Mouse (Mus musculus): Measurements from ENCODE around the gene Ppa2. TPM values are rescaled to one million over a fixed set of nuclear protein-coding genes. Genes with fewer than 3 reads are reported as not detected.

Gene Ppa2
- polyA plus RNA-seq, 1 experiment, result 28.4 TPM

DNA sequence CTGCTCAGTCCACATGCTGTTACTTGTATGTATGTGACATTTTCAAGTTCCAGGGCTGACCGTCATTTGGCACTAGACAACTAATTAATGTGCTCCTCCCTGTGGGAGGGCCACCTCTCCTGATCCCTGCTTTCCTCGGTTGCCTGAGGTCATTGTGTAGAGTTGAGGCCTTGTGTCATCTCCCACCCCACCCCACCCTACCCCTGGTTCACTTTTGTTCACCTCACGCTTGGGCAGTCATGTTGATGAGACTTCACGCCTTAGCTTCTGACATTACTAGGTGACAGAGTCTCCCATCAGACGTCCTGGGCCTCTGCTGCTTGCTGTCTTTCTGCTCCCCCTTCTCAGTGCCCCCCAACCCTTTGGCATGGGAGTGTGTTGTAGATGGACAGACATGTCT is 15.2 kb downstream of the Ppa2 start:
- no peaks in the 10 kb centered on the region for H3K4me1 ChIP-seq (ENCODE audit: control insufficient read depth, insufficient read depth, low read length)
- no peak overlapping the region for H3K27ac ChIP-seq (ENCODE audit: insufficient read depth, low read depth, low read length)
- no peak overlapping the region for H3K4me3 ChIP-seq (ENCODE audit: insufficient read depth, low read length)
- no peak for TF ChIP-seq POLR2A (IDR thresholded peaks at IDR 0.05; ENCODE audit: borderline replicate concordance, low read depth, low read length)
- TF ChIP-seq CTCF (IDR thresholded peaks at IDR 0.05; ENCODE audit: low read depth, low read length), result no peak

DNA sequence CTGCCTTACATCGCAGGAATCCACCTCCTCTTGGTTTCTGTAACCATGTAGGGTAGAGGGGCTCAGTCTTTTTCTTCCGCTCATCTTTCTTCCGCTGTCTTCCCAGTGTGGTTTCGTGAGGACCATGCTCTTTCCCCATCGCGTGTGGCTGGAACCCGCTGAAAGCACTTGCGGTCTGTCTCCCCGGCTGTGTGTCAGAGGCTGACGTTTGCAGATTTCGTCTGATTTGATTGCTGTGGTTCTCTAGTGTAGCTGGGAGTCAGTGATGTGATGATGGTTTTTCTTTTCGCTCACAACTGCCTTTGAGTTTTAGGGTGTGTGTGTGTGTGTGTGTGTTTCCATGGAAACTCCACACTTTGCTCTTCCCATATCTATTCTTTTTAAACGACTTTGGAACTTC is 18.6 kb downstream of the Ppa2 start:
- H3K4me1 ChIP-seq (ENCODE audit: control insufficient read depth, insufficient read depth, low read length), result 0 out of 2 replicates have a peak, but pooled peaks cover 2% of the 10 kb centered on the region
- no peak overlapping the region for H3K4me3 ChIP-seq (ENCODE audit: insufficient read depth, low read length)
- H3K27ac ChIP-seq (ENCODE audit: insufficient read depth, low read depth, low read length), result no peak overlapping the region
- TF ChIP-seq CTCF (IDR thresholded peaks at IDR 0.05; ENCODE audit: low read depth, low read length) (no peak), POLR2A (IDR thresholded peaks at IDR 0.05; ENCODE audit: borderline replicate concordance, low read depth, low read length) (no peak)

DNA sequence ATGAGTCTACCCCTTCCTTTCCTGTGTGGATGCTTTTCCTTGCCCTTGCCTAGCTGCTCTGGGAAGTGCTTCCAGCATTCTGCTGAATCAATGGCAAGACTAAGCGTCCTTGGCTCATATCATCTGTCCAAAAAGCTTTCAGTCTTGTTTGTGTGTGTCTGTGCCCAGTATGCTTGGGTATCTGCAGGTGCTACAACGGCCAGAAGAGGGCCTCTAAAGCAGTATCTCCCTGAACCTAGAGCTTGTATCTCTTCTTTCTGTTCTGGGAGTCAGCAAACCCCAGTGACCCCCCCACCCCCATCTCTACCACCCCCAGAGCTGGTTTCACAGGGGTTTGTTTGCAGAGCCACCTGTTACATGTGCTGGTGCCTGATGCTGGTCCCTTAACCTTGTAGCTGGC is 19.5 kb downstream of the Ppa2 start:
- no peak overlapping the region for H3K4me3 ChIP-seq (ENCODE audit: insufficient read depth, low read length)
- H3K4me1 ChIP-seq (ENCODE audit: control insufficient read depth, insufficient read depth, low read length), result 0 out of 2 replicates have a peak, but pooled peaks cover 2% of the 10 kb centered on the region
- TF ChIP-seq POLR2A (IDR thresholded peaks at IDR 0.05; ENCODE audit: borderline replicate concordance, low read depth, low read length), result no peak
- no peak for TF ChIP-seq CTCF (IDR thresholded peaks at IDR 0.05; ENCODE audit: low read depth, low read length)
- no peak overlapping the region for H3K27ac ChIP-seq (ENCODE audit: insufficient read depth, low read depth, low read length)

DNA sequence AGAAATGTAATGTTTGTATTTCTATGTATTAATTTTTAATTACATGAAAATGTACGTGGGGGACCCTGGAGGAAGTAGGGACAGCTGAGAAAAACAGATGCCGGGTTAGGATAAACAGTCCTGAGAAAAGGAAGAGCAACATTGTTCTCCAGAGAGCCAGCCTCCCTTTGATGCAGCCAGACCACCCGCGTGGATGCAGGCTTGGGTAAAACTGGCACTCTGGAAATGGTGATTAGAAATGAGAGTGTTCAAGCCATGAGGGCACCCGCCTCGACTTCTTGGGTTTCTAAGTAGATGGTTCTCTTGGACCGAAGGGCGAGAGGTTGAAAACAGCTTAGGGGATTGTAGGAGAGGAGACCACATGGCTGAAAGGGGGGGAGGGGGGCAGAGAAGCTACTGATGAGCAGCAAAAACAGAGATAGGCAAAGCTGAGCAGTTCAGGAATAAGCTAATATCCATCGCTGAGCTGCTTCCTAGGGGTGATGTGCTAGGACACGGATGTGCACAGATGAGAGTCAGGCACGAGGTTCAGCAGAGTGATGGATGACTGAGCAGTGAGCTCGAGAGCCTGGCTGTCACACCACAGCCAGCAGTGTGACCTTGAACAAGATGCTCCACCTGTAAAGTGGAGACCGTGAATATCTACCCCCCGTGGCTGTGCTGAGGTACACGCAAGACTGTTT is 21.4 kb downstream of the Ppa2 start:
- Histone ChIP-seq H3K4me3 (ENCODE audit: insufficient read depth, low read length) (no peak overlapping the region), H3K27ac (ENCODE audit: insufficient read depth, low read depth, low read length) (no peak overlapping the region), H3K4me1 (ENCODE audit: control insufficient read depth, insufficient read depth, low read length) (peaks cover 7% of the 10 kb centered on the region)
- TF ChIP-seq POLR2A (IDR thresholded peaks at IDR 0.05; ENCODE audit: borderline replicate concordance, low read depth, low read length), result no peak
- no peak for TF ChIP-seq CTCF (IDR thresholded peaks at IDR 0.05; ENCODE audit: low read depth, low read length)

DNA sequence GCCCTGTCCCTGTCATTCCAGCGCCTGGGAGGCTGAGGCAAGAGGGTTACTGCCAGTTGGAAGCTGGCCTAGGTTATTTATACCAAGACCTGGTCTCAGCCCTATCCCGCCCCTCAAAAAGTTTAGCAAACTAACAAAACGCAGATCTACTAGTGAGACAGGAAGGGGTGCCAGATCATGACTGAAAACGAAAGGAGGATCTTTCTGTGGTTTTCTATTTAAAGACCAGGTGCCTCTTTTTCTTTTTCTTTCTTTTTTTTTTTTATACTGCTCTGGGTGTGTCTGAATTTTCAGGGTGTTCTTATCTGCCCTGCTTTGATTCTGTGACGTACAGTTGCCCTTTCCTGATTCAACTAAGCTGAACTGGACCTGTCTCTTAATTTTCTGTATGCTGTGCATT is 22.4 kb downstream of the Ppa2 start:
- no peak overlapping the region for H3K4me3 ChIP-seq (ENCODE audit: insufficient read depth, low read length)
- H3K27ac ChIP-seq (ENCODE audit: insufficient read depth, low read depth, low read length), result no peak overlapping the region
- peaks cover 7% of the 10 kb centered on the region for H3K4me1 ChIP-seq (ENCODE audit: control insufficient read depth, insufficient read depth, low read length)
- TF ChIP-seq CTCF (IDR thresholded peaks at IDR 0.05; ENCODE audit: low read depth, low read length), result no peak
- no peak for TF ChIP-seq POLR2A (IDR thresholded peaks at IDR 0.05; ENCODE audit: borderline replicate concordance, low read depth, low read length)

DNA sequence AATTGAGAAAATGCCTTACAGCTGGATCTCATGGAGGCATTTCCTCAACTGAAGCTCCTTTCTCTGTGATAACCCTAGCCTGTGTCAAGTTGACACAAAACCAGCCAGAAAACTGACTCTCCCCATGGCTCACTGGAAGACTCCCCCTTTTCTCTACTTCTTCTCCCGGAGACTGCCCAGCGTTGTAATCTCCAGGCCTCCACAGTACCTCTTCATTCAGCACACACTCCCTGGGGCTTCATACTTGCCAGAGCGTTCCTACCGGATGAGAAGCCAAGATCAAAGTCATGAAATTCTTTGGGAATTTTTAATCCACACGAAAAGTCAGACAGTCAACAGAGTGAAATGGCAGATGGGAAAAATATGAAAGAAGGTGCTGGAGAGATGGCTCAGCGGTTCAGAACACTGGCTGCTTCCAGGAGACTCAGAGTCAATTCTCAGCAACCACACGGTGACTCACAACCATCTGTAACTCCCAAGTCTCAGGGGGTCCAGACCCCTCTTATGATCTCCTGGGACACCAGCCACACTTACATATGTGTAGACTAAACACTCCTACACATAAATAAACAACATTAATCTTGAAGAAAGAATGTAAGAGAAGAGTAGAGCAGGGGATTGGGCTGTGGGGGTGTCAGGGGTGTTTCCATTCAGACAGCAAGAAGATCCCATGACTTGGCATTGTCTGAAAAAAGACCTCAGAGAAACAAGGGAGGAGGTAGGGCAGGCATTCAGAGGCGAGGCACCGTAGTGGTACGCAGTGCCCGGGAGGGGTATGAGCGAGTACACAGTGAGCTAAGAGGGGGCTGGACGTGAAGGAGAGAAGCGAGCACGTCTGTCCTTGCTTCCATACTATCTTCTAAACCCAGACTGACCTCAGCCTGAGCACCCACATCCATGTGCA is 23.6 kb downstream of the Ppa2 start:
- TF ChIP-seq CTCF (IDR thresholded peaks at IDR 0.05; ENCODE audit: low read depth, low read length), result no peak
- TF ChIP-seq POLR2A (IDR thresholded peaks at IDR 0.05; ENCODE audit: borderline replicate concordance, low read depth, low read length), result no peak
- no peak overlapping the region for H3K27ac ChIP-seq (ENCODE audit: insufficient read depth, low read depth, low read length)
- peaks cover 7% of the 10 kb centered on the region for H3K4me1 ChIP-seq (ENCODE audit: control insufficient read depth, insufficient read depth, low read length)
- no peak overlapping the region for H3K4me3 ChIP-seq (ENCODE audit: insufficient read depth, low read length)

DNA sequence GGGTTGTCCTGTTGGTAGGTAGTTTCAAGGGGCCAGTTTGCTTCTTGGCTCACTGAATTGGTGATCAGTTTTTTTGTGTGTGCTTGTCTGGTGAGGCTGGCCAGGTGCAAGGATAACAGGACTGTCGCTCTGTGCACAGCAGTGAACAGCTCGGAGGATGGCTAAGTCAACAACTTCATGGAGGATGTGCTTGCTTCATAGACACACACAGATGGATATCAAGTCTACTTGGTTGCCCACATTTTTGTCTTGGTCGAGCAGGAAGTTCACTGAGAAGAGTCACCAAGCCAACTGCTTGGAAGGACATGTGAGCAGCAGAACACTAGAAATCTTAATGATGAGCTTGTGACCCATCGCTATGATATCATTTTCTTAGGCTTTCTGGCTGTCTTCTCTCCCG is 24.8 kb downstream of the Ppa2 start:
- TF ChIP-seq POLR2A (IDR thresholded peaks at IDR 0.05; ENCODE audit: borderline replicate concordance, low read depth, low read length) (no peak), CTCF (IDR thresholded peaks at IDR 0.05; ENCODE audit: low read depth, low read length) (no peak)
- H3K4me3 ChIP-seq (ENCODE audit: insufficient read depth, low read length), result no peak overlapping the region
- peaks cover 7% of the 10 kb centered on the region for H3K4me1 ChIP-seq (ENCODE audit: control insufficient read depth, insufficient read depth, low read length)
- H3K27ac ChIP-seq (ENCODE audit: insufficient read depth, low read depth, low read length), result no peak overlapping the region

DNA sequence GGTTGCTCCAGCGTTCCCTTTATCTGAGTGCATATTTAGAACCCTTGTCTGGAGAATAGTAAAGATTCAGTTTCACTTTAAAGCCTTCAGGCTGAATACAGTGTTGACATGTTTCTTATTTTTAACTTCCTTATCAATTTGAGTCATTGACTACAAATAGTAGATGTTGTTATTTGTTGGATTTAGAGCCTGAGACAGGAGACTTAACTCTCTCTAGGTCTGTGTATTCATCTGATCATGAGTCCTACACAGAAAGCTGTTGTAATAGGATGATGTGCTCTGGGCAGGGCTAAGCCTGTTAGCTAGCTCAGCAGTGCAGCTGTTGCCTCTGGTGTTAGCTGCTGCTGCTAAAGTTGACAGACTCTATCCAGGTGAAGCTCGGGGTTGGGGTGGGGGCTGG is 25.3 kb downstream of the Ppa2 start:
- Histone ChIP-seq H3K4me1 (ENCODE audit: control insufficient read depth, insufficient read depth, low read length) (peaks cover 7% of the 10 kb centered on the region), H3K27ac (ENCODE audit: insufficient read depth, low read depth, low read length) (no peak overlapping the region), H3K4me3 (ENCODE audit: insufficient read depth, low read length) (no peak overlapping the region)
- TF ChIP-seq POLR2A (IDR thresholded peaks at IDR 0.05; ENCODE audit: borderline replicate concordance, low read depth, low read length) (no peak), CTCF (IDR thresholded peaks at IDR 0.05; ENCODE audit: low read depth, low read length) (no peak)

DNA sequence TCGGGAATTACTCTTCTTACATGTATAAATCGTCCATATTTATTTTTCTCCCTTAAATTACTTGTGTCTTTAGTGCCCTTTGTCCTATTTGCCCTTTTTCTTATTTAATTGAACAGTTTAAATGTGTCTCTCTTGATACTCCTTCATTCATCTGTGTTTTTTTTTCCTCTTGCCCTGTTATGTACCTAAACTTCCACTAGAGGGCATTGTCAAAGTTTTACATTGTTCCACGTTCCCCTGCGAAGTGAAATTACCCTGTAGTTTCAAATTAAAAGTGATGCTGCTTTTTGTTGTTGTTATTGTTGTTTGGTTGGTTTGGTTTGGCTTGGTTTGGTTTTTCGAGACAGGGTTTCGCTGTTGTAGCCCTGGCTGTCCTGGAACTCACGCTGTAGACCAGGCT is 26.5 kb downstream of the Ppa2 start:
- Histone ChIP-seq H3K27ac (ENCODE audit: insufficient read depth, low read depth, low read length) (no peak overlapping the region), H3K4me3 (ENCODE audit: insufficient read depth, low read length) (no peak overlapping the region), H3K4me1 (ENCODE audit: control insufficient read depth, insufficient read depth, low read length) (peaks cover 7% of the 10 kb centered on the region)
- TF ChIP-seq CTCF (IDR thresholded peaks at IDR 0.05; ENCODE audit: low read depth, low read length) (no peak), POLR2A (IDR thresholded peaks at IDR 0.05; ENCODE audit: borderline replicate concordance, low read depth, low read length) (no peak)

DNA sequence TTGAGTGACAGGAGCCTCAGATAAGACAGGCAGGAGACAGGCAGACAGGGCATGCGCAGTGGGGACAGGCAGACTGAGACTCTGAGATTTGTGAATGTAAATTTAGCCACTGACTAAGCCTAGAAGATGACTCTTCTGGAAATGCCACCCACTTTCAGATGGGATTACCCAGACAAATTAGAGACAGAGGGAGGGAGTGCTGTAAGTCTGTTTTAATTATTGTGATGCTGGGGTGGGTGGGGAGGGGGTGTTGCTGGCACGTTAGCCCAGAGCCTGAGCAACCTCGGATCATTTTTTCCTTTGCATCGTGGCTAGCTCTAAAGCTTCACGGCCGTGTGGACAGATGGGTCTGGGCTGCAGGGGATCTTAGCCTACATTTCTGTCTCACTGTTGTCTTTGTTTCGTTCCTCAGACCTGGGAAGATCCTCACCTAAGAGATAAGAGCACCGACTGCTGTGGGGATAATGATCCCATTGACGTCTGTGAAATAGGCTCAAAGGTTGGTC is 29.0 kb downstream of the Ppa2 start:
- TF ChIP-seq CTCF (IDR thresholded peaks at IDR 0.05; ENCODE audit: low read depth, low read length), result no peak
- TF ChIP-seq POLR2A (IDR thresholded peaks at IDR 0.05; ENCODE audit: borderline replicate concordance, low read depth, low read length), result no peak
- no peak overlapping the region for H3K4me3 ChIP-seq (ENCODE audit: insufficient read depth, low read length)
- H3K4me1 ChIP-seq (ENCODE audit: control insufficient read depth, insufficient read depth, low read length), result peaks cover 5% of the 10 kb centered on the region
- H3K27ac ChIP-seq (ENCODE audit: insufficient read depth, low read depth, low read length), result no peak overlapping the region

Measured in bone marrow macrophage, adult 2 months (primary cell).